Mouse (Mus musculus) layer of hippocampus, postnatal 25 days (tissue): ENCODE data around the gene Kcnip3. TPM values are rescaled to one million over a fixed set of nuclear protein-coding genes. Genes with fewer than 3 reads are reported as not detected.

Source experiments
- DNase-seq, 2 experiments: peaks; one replicate each; pipeline ENCODE4 v3.0.0; 2022; ENCODE audit warnings: mixed read lengths in 2 of 2, low spot score in 1 of 2; ENCODE audit errors: extremely low spot score in 1 of 2
- total RNA-seq, 2 experiments: library from RNA; stranded (reverse); gene quantifications; 2 replicates each; pipeline ENCODE4 v1.2.3; 2021

The Kcnip3 gene
- total RNA-seq, 2 experiments from 2014 or later = 63.9 to 73.7 TPM

DNA sequence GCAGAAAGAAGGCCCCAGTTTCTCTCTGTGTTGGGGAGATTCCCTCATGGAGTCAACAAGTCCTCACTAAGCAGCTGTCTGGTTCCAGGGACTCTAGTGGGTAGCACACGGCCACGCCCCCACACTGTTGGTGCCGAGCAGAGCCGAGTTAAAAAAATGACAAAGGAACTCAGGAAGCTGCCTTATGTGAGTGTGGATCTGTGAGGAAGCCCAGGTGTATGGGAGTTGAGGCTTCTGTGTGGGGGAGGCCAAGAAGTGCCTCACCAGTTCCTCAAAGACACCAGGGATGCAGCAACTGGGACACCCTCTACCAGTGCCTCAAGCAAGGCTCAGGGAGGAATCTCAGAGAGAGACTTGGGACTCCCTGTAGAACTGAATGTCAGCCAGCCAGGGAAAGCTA, 42.7 kb downstream of the Kcnip3 start:
- no peak for DNase-seq

DNA sequence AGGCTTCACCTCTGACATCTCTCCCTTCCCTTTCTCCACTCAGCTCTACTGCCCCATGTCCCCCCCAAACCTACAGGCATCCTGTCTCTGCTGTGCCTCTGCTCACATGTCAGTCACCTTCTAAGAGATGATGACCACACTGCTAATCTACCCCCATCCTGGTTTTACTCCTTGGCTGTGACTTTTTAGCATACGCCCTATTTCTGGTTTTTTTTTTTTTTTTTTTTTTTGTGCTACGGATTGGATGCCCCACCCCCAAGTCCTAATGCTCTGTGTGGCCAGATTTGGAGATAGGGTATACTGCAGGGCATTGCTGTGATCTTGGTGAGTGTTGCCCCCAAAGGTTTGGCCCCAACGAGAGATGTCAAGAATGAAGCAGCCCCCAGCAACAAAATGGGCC, 49.6 kb downstream of the Kcnip3 start:
- no peak for DNase-seq

DNA sequence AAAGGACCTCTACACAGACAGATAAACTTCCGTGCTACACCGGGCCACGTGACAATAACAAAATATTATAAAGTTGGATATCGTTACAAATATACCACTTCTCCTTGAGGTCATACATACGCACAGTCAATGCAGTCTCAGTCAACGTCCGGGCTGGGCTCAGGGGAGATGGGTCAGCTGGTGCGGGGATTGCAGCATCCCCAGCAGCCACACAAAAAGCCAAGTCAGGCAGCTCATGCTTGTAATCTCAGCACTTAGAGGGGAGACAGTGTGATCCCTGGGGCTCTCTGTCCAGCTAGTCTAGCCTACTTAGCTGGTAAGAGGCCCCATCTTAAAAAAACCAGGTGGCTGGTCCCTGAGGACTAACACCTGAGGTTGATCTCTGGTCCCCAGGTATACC, 50.6 kb downstream of the Kcnip3 start:
- no peak for DNase-seq

DNA sequence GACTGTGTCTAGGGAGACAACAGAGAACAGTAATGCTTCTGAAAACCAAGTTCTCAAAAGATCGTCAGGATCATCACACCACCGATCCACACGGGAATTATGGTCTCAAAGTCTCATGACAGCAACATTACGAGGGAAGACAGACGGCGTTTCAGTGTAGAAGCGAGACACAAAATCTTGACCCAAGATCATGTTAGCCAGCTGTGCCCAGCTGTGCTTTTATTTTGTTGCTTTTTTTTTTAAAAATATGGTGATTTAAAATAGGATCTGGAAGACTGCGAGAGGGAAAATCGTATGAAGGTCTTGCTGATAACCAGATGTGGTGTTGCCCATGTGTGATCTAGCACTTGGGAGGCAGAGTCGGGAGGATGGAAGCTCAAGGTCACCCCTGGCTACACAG, 51.2 kb downstream of the Kcnip3 start:
- no peak for DNase-seq

DNA sequence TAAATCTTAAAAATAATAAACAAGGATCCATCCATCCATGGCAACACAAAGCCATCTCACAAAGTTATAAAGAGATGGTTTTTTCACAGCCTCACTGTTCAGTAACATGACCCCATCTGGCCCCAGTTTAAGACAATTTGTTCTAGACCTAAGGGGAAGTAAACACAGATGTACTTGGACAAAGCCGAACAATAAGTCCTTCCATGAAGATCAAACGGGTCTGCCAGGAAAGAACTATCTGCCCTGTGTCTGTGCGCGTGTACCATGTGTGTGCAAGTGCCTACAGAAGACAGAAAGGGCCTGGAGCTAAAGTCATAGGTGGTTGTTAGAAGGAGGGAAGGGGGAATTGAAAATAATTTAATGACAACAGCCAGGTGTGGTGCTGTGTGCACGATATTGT, 51.7 kb downstream of the Kcnip3 start:
- no peak for DNase-seq

DNA sequence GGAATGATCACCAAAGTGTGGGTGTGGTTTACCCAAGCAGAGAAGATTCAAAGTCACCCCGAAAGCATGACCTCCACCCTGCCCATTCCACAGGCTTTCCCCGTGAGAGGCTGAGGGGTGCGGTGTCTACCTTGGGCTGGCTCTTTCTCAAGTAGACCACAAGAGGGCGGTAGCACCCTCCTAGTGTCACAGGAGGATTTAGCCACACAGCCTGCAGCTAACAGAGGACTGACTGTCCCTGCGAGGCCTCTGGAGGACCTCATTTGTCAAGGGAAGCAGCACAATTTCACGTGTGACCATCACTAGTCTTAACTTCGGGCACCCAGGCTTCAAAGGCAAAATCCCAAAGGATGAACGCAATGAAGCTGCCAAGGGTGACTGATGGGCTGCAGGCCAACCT, 59.6 kb downstream of the Kcnip3 start:
- DNase-seq = peak; percentile 36 to 61

DNA sequence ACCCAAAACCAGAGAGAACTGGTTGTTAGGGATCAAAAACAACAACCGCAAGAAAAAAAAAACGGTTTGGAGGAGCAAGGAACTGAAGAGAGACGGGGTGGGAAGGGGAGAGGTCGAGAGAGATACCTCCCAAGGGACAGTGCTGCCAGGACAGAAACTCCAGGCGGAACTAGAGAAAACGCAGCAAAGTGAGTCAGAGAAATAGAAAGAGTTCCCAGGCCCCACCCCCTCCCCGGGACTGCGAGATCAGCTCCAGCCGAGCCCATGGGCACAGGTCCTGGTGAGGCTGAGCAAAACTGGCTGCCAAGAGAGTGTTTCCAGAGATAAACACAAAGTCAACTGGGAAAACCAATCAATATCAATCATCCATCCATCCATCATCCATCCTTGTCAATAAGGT, 60.5 kb downstream of the Kcnip3 start:
- DNase-seq = no peak

DNA sequence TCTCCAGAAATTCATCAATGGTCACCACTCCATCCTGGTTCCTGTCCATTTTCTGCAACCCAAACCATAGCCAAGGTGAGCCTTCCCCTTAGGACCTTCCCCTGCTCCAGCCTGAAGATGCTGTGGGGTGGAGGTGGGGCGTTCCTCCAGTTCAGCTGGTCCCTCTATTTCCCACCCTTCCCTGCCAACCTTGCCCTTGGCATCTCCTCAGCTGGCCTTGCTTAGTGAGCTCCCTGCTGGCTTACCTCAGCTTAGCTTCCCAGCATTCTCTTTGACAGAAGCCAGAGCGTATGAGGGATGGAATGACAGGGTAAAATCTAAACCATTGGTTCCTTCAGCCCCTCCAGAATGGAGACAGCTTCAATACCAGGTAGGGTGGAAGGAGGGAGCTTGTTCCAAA, 62.6 kb downstream of the Kcnip3 start:
- DNase-seq = no peak

DNA sequence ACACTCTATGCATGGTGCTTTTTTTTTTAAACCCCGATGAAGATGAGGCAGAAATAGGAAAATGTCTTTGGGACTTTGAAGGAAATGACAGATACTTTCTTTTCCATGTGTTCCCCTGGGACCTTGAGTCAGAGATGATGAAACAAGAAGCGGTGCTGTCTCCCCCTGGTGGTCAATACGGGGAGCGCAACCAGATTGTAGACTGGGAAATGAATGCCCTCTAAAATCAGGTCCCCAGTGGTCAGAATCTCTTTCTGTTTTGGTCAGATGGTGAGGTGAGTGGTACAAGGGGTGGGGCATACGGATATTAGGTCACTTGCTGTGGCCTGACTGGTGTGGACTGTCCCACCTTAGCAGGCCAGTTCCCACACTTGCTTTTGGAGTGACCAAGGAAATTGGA, 68.1 kb downstream of the Kcnip3 start:
- peak; percentile 57 to 76 for DNase-seq

DNA sequence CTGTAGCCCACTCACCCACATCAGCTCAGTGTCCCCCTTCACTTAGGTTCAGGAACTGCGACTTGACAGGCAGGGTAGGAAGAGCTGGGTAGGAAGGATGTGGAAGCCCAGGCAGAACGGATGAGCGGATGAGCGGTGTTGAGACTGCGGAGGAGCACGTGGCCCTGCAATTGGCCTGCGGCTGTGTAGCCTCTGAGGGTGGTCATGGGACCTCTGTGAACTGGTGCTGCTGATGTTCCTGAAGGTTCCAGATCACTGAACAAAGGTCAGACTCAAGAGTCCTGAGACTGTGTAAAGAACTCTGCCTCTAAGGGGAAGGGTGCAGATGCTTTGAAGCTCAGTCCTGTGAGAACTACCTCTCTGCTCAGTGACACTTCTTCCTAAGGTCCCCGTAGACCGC, 68.8 kb downstream of the Kcnip3 start:
- no peak for DNase-seq

DNA sequence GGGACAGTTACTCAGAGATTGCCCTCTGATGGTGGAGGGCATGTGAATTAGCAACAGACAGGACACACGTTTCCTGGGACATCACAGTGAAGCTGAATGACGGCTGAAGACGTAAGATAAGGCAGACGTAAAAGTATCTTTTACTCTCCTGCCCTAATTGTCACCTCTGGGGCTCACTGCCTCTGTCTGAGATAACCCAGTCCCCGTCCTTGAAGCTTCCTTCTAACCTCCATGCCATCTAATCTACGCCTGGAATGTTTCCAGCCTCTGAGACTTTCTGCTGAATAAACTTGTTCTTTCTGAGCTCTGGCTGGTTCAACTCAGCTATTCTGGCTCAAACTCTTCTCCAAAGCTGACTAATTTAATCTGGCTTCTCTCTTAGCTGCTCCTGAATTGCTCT, 70.1 kb downstream of the Kcnip3 start:
- no peak for DNase-seq

DNA sequence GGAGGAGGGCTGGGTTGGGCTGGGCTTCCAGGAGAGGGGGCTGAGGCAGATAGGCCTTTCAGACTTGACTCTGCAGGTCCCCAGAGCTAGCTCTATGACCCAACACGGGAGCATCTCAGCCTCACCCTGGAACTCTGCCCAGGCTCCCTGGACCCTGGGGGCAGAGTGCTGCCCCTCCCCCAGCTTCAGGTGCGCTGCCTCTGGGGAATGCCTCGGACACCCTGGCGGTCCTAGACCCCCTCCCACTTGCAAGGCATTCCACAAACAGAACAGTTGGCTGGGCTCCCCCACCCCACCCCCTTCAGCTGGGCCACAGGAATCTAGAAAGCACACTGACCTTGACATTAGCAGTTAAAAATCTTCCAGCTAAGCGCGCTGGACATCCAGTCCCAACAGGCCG, 72.2 kb downstream of the Kcnip3 start:
- no peak for DNase-seq

DNA sequence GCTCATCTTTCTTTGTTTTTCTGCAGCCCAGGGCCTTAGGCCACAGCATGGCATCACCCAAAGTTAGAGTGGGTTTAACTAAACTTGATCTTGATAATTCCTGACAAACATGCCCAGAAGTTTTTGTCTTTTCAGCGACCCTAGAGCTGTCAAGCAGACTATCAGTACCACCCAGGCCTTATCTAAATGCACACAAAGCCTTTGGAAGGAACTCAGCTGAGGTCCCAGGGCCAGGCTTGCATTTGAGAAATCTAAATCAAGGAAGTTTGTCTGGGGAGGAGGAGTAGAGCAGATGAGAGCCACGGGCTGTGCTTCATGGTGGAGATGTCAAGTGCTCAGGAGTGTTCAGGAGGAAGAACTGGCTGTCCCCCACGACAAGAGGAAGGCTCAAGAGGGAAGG, 75.0 kb downstream of the Kcnip3 start:
- no peak for DNase-seq

DNA sequence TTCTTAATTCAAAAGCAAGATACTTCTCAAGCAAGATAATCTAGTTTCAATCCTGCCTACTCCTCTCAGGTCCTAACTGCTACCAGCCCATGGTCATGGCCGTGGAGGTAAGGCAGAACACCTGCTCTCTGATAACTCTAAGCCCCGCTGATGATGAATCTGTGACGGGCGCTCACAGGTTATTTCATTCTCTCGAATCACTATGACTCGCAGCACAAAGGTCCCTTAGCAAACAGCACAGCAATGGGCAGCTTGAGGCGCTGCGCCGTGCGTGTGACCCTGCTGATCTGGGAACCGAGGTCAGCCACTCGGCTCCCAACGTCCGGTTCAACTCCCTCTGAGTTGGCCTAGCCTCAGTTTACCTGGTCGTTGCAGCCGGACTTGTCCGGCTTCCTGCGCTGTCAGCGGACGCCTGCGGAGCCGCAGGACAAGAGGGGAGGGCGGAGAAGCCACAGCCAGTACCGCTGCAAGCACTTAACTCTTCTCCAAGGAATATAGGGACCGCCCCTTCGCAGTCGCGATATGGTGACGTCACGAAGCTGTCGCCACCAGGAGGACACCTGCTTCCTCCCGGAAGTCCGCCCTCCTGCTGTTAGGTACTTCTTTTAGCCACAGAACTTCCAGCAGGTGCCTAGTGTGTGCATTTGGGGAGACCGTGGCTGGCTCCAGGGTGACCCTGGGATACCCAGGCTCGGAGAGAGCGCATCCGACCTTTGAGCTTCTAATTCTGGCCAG, 77.7 kb downstream of the Kcnip3 start, which contains the start of gene Fahd2a:
Gene Fahd2a (minus strand): TSS at position 511 of the 735 bp plus-strand sequence.
- DNase-seq = peak; percentile 77 to 81

DNA sequence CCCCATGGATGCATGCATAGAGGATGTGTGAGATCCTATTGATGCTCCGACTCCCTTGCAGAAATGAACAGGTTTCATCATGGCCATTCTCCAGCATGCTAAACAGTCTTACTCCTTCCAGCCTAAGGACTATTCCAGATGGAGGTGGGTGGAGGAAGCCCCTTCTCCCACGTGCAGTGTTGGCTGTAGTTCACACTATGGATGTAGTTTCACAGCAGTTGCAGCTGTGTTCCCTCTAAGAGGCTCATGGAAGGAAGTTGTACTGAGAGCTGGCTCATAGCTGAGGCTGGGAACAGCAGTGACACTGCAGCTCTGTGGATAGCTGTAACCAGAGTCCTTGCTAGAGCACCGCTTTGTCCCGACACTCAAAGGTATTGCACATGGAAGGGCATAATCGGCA, 84.2 kb downstream of the Kcnip3 start:
- no peak for DNase-seq

DNA sequence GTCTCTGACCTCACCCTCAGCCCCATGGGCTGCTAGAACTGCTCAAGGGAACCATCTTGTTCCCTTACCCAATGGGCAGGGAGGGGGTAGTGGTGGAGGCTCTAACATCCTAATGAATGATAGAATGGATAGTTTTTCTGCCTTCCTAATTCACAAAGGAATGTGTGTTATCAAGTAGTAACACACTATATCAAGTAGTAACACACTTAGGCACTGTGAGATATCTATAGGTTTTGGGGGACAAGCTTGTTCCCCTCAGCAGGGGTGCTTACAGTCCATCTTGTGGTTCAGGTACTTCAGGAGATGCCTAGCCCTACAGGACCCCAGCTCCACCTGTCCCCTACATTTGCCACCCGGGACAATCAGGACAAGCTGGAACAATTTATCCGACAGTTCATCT, 86.3 kb downstream of the Kcnip3 start:
- DNase-seq = no peak

DNA sequence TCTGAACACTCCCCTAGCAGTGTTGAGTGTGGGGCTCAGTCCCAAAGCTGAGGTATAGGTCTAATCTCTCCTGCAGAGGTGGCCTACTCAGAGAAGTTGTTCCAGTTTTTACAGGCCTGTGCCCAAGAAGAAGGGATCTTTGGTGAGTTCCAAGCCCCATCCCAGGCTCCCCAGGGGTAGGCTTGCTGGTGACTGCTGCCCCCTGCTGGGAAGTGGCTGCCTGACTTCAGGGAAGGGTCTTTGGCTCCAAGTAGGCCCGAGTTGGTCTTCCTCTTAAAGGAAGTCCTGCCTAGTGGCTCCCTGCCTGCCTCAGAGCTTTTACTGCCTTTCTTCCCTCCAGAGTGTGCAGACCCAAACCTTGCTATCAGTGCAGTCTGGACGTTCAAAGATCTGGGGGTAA, 86.8 kb downstream of the Kcnip3 start:
- DNase-seq = peak in 1 of 2 experiments; percentile 49

DNA sequence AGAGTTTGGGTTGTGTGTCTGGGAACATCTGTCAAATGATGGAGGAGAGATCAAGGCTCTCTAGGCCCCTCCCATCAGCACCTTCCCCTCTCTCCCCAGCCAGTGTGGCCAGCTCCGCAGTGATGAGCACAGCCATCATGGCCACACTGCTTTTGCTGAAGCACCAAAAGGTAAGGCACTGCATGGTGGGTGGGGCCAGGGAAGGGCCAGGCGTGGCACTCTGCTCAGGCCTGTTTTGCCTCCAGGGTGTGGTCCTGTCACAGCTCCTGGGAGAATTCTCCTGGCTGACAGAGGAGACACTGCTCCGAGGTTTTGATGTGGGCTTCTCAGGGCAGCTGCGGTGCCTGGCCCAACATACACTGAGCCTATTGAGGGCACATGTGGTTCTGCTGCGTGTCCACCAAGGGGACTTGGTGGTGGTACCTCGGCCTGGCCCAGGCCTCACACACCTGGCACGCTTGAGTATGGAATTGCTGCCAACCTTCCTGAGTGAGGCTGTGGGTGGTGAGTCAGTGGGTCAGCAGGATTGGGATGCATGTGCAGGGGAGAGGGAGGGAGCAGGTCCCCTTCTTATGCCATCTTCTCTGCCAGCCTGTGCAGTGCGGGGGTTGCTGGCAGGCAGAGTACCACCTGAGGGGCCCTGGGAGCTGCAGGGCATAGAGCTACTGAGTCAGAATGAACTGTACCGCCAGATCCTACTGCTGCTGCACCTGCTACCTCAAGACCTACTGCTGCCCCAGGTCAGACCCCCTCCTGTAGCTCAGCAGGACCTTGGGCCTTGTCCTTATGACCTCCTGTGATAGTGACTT, 88.2 kb downstream of the Kcnip3 start:
- no peak for DNase-seq

DNA sequence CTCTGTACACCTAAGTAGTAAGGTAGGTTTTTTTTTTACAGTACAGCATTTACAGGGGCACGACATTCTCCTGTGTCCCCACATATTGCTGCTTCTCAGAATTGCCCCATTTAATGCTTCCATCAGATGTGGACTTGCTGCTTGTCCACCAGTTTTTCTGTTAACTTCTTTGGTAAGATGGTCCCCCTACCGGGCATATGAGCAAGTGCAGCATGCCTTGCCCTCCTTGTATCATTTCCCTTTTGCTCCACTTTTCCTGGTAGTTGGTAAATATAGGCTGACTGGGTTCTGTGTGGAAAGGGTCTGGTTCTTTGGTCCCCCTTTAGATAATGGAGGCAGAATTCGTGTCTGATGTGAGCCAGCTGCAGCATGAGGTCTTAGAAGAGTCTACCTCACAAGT, 91.7 kb downstream of the Kcnip3 start:
- peak; percentile 25 to 44 for DNase-seq

DNA sequence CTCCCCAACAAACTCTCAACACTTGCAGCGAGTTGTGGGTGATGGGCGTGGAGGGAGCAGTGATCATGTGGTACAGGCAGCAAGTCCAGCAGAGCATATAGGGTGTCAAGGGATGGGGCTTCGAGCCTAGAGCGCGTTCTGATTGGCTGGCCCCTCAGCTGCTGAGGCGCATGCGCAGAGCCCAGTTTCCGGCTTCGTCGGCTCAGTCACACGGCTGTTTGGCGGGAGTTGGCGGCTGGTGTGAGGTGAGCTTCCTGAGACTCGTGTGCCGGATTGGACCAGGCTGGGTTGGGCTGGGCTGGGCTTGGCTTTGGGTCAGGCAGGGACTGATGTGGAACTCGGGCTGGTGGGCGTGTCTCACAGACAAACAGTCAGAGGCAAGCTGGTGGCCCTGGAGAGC, 96.9 kb downstream of the Kcnip3 start, which contains the start of gene Gpat2:
Gene Gpat2 (plus strand): TSS at position 223 of the 400 bp plus-strand sequence.
- DNase-seq = no peak

DNA sequence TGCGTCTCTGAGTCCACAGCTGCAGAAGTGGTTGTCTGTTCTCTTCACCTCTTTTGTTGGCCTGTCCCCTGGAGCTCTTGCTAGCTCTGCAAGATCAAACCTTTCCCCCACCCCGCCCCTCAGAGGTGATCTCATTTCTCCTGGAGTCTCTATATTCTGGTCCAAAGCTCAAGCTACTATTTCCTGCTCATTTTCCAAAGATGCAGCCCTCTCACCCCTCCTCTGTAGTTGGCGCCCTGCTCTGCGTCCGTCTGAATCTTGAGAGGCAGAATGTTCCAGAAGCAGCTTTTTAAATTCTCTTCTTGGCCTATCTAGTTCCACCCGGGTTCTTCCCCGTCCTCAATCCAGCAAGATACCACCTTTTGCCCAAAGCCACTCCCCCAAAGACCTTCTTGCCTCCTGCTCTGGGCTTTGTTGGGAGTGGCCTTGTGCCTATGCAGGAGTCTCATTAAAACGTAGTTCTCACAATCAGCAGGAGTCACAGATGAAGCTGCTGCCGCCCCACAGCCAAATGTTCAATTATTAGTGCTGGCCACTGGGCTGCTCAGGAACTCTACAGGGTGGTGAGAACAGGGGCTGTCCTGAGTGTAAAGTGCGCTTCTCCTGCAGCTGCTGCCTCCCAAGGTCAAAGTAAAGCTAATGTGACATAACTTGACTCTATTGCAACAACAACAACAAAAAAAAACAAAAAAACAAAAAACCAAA, 103.5 kb downstream of the Kcnip3 start:
- no peak for DNase-seq
